Mouse (Mus musculus): ENCODE measurements around the gene Prr5l.

DNA sequence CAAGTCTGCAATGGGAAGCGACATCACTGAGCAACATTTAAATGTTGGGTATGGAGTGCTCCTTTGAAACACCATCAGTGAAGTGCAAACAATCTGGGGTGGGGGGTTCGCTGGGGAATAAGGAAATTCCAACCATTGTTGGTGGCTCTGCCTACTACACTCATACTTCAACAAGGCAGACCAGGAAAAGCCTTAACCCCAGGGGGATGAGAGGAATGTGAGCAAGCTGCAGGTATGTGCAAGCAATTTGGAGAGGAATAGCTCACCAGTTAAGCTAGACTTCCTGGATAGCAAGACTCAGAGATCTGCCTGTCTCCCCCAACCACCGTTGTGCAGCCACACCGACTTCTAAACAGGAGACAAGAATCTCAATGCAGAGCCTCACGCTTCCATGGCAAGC lies 142.9 kb downstream of the Prr5l start:
- no peak for TF ChIP-seq GATA1 (IDR thresholded peaks at IDR 0.05; ENCODE audit: low read length)
- TF ChIP-seq TAL1 (IDR thresholded peaks at IDR 0.05; ENCODE audit: low read length): no peak
